Mouse (Mus musculus): ENCODE measurements around the gene Gins1. TPM values are rescaled to one million over a fixed set of nuclear protein-coding genes. Genes with fewer than 3 reads are reported as not detected.
"Not testable (repeated sequence)": the region's sequence is repeated elsewhere in the genome, so short reads cannot be mapped to it uniquely, and the experiment has no call there.

Gins1 gene
- total RNA-seq, 1 experiment from 2014 or later: 4.2 TPM

DNA sequence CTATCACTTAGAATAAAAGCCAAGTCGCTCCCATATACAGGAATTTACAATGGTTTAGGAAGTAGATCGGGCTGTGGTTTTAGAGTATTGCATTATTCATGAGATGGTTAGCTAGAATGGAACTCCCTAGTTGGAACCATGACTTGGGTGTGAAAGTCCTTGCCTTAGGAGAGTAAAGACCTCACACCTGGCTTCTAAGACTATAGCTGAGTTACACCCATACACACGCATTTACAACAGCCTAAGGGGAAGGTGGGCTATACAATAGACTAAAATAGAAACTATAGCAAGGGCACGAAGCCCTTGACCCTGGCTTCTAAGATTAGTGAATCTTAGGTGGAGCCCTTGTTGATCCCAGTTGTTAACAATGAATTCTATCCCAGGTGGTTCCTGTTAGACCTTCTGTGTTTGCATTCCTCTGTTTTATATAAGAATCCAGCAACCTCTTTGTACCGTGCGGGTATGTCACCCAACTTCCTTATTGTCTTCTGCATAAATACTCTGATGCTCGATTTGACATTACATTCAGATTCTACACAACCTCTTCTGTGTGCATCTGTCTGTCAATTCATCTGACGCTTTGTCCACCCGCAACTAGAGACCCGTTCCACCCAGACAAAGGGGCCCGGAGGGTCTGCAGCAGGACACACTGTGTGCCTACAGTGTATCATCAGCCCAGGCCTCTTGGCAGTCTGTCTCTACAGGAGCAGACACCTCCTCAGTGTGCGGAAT lies 42.8 kb downstream of the Gins1 start:
- not testable (repeated sequence) for ATAC-seq (ENCODE audit: extremely low read depth, insufficient number of reproducible peaks, low FRiP score, poor library complexity, severe bottlenecking)

DNA sequence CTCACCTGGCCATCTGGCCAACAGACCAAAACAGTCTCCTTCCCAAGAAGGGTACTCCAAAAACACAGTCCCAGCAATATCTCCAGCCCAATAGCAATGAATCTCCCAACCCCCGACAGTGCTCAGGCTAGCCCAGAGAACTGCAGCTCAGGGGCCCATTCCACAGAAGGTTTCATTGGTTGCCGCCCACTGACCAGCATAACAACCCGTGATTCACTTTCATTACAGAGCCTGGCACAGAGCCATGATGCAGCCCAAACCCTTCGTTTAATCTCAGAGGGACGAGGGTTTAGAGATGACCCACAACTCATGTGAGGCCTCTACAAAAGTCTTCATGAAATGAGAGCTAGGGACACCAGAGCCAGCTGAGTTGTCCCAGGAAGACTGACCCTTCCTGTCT lies 43.6 kb downstream of the Gins1 start:
- ATAC-seq (ENCODE audit: extremely low read depth, insufficient number of reproducible peaks, low FRiP score, poor library complexity, severe bottlenecking): no peak

DNA sequence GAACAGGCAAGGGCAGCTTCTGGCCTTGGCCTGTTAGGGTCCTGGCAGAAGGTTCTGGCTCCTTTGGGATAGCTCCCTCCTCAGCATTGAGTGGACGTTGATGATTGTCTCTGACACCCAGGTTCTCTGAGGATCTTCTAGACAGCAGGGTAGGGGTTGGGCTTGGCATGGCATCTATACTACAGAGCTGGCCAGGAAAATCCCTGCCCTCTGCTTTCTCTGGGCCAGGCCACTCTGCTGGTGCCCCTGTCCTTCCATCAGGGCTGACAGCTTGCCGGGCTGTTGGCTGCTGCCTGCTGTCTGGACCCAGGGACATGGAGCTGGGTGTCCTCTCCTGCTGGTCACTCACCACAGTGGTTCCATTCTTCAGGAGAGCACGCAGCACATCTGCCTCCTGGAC lies 44.5 kb downstream of the Gins1 start:
- no peak for ATAC-seq (ENCODE audit: extremely low read depth, insufficient number of reproducible peaks, low FRiP score, poor library complexity, severe bottlenecking)

DNA sequence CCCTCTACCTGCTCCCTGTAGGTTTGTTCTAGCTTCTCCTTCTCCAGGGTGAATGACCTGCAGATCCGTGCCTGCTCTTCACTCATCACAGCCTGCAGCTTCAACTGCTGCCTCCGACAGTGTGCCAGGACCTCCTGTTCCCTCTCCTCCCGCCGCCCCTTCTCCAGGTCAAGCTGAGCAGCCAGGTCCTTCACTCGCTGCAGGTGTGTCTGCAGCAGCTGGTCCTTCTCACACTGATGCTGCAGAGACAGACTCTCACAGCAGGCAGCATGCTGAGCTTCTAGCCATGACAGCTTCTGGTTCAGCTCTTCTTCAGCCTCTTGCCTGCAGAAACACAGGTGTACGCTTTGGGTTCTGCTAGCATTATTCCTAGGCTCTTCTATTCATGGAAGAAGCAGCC lies 44.9 kb downstream of the Gins1 start:
- ATAC-seq (ENCODE audit: extremely low read depth, insufficient number of reproducible peaks, low FRiP score, poor library complexity, severe bottlenecking): no peak

DNA sequence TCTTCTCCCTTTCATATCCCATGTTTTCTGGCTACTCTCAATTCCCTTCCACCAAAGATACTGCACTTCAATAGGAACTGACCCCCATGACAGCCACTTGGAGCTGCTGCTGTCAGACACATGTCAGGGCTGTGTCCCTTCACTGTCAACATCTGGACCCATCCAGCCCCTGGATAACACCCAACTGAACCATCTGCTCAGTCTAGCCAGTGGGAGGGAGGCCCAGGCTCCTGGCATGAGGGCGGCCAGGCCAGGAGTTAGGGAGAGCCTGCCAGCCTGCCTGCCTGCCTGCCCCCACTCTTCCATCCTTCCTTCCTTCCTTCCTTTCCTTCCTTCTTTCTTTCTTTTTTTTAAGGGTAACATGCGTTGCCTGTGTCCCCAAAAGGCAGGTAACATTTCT lies 46.0 kb downstream of the Gins1 start:
- ATAC-seq (ENCODE audit: extremely low read depth, insufficient number of reproducible peaks, low FRiP score, poor library complexity, severe bottlenecking): no peak

DNA sequence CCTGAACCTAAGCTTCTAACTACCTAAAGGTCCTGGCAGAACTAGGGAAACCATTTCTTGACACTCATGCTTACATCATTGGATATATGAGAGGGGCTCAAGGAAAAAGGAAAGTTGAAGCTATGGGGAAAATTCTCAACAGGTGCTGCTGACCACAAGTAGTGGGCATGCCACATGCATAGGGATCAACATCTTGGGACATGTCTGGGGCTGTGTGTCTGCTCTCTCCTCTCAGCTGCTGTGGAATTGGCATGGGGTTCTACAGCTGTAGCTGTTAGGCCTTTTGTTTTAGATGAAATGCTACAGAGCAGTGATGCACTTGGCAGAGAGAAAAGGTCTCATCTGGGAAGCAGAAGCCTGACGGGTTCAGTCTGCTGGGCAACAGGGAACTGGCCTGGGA lies 50.7 kb downstream of the Gins1 start:
- ATAC-seq (ENCODE audit: extremely low read depth, insufficient number of reproducible peaks, low FRiP score, poor library complexity, severe bottlenecking): no peak

DNA sequence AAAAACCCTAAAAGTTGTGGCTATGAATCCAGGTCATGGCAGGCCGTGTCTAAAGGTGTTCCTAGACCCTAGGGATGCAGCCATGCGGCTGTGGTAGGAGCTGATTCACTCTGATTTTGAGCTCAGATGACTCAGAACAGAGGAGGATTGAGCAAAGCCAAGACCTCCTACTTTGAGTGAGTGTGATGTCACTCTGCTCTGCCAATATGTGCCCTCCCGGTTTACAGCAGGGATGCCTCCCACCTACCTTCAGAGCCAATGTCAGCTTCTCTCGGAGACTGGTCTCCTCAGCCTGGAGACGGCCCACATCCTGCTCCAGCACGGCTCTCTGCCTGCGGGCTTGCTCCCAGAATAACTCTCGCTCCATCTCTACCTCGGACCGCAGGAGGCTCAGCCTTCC lies 54.3 kb downstream of the Gins1 start:
- ATAC-seq (ENCODE audit: extremely low read depth, insufficient number of reproducible peaks, low FRiP score, poor library complexity, severe bottlenecking): no peak

DNA sequence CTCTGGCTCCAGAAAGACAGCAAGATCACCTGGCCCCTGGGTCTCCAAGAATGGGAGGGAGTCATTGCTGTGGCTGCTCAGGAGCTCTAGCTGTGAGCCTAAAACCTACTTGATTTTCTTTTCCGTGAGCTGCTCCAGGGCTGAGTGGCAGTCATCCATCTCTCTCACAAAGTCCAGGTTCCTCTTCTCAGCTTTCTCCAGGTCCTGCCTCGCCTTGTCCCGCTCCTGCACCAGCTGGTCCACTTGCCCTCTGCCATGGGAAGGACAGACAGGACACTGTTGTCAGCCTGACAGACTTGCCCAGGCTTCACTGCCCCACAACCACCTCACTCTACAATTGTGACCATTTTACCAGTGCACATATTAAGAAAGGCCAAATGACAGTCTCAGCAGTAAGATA lies 58.0 kb downstream of the Gins1 start:
- ATAC-seq (ENCODE audit: extremely low read depth, insufficient number of reproducible peaks, low FRiP score, poor library complexity, severe bottlenecking): no peak

DNA sequence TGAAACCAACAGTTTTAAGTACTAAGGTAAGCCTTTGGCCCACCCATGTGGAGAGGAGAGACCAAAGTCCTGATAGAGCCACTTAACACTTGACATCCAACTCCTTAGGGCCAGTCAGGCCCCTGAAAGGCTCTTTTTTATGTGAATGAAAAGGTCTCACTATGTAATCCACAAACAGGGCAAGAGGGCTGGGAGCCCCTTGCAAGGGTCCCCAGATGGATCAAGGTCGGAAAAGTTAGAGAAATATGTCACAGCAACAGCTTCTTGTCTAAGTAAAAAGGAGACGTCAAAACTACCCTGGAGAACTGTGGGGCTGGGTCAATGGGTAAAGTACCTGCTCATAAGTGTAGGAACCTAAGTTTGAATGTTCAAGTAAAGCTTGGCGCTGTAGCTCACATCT lies 59.4 kb downstream of the Gins1 start:
- ATAC-seq (ENCODE audit: extremely low read depth, insufficient number of reproducible peaks, low FRiP score, poor library complexity, severe bottlenecking): no peak

DNA sequence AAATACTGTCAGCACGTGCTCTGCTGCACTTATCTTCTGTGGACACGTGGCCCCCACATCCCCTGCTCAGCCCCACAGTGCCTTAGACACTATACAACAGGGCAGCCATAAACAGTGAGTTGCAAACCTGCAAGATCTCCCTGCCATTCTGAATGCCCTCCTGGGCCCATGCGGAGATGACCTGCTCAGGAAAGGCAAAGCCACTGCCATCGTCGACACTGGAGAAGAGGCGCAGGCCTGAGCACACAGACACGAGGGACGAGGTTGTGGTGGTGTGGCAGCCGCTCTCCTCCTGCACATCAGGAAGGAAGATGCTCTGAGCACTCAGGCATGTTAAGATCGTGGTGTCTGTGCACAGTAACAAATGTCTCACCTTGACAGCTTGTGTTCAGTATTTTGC lies 60.8 kb downstream of the Gins1 start:
- ATAC-seq (ENCODE audit: extremely low read depth, insufficient number of reproducible peaks, low FRiP score, poor library complexity, severe bottlenecking): no peak

DNA sequence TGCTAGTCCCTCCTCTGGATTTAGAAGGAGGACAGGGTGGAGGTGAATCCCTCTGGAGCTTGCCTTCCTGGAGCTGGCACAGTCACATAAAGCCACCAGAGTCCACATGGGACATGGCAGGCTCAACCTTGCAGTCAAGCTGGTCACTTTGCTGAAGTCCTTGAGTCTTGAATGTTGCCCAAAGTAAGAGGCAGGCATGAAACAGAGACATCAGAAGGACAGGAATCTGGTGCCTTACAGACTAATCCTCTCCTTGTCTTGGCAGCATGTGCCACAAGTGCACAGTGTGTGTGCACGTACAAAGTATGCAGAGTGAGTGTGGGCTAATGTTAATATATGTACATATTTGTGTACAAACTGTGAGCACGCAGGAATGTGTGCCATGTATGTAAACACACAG lies 62.3 kb downstream of the Gins1 start:
- no peak for ATAC-seq (ENCODE audit: extremely low read depth, insufficient number of reproducible peaks, low FRiP score, poor library complexity, severe bottlenecking)

DNA sequence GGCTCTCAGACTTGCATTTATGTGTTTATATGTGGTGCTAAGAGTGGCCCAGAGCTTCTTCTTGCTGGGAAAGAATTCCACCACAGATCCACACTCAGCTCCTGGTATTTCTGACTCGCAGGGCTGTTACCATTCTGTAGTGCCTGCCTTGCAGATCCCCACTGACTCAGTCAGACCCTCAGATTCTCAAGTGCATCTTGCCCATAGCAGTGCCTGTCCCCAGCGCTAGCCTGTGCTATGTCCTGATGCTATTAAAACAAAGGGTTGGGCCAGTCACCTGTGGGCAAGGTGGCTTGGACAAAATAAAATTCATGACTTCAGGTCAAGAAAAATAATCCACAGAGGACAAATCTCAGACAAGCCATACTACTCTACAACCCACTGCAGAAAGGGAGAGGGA lies 64.0 kb downstream of the Gins1 start:
- no peak for ATAC-seq (ENCODE audit: extremely low read depth, insufficient number of reproducible peaks, low FRiP score, poor library complexity, severe bottlenecking)

DNA sequence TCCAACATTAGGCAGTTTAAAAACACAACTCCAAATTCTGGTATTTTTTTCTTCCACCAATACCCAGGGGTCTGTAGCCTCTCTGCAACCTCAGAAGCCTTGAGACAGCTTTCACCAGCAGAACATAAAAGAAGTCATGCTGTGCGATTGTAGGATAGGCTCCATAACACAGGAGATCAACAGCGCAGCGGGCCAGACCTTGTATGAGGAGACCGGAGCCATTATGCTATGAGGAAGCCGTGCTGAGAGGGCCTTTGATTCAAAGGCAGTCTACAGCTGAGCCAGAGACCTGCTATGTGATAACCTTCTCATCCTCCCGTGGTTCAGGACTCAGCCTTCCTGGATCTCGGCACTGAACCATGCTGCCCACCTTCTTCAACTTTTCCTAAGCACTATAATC lies 66.7 kb downstream of the Gins1 start:
- ATAC-seq (ENCODE audit: extremely low read depth, insufficient number of reproducible peaks, low FRiP score, poor library complexity, severe bottlenecking): no peak

DNA sequence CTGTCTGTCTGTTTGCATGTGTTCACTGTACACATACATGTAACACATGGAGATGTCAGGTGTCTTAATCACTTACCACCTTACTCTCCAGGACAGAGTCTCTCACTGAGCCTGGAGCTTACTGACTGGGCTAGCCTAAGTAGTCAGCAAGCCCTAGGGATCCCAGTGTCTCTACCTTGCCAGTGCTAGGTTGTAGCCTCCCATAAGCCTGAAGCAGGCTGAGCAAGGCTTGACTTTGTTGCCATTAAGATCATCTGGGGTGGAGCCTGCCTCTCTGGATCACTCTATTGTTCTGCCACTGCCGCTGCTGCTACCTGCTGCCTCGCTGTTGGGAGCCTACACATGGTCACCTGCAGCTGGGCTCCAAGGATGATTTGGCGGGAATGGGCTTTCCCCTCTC lies 67.5 kb downstream of the Gins1 start:
- ATAC-seq (ENCODE audit: extremely low read depth, insufficient number of reproducible peaks, low FRiP score, poor library complexity, severe bottlenecking): no peak

DNA sequence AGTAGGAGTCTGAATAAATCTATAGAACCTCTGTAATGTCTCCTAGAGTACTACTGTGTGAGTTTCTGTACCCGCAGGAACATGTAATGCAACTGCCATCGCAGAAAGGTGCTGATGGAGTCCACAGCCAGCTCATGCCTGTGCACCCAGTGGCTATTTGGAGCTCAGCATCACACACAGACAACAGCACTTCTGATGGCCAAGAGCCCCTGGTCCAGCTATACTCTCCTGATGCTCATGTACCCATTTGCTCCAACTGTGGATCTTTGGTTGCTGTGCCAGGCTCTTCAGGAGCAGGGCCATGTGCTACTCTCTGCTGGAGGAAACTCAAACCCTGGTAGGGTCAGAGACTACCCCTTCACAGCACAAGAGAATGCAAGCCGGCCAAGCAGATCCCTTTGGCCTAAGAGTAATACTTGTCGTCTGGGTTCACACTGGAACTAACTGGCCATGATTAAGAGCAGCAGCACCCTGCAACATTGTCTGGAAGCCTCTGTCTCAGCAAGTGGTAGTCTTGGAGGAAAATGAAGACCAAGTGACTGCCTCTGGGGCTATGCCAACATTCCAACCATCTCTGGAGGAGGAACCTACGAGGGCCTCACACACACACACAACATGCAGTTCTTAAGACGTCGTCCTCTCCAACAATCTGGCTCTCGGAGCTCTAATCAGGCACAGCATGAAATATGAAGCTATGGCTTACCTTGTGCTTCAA lies 68.4 kb downstream of the Gins1 start:
- ATAC-seq (ENCODE audit: extremely low read depth, insufficient number of reproducible peaks, low FRiP score, poor library complexity, severe bottlenecking): no peak

DNA sequence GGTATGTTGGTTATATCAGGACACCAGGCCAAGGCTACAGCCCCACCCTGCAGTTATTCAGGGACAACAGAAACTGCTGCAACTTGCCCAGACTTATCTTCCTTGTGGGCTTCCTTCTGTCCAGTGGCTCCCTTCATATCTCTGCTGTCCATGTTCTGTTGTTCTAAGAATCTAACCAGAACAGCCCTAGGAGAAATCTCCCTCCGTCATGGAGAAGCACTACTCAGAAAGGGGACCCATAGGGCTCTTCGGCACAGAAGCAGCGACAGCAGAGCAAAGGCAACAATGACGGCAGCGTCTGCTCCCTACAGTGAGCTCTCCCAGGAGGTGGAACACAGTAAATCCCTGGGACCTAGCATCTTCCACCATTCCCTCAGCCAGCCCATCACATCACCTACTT lies 71.7 kb downstream of the Gins1 start:
- ATAC-seq (ENCODE audit: extremely low read depth, insufficient number of reproducible peaks, low FRiP score, poor library complexity, severe bottlenecking): no peak

DNA sequence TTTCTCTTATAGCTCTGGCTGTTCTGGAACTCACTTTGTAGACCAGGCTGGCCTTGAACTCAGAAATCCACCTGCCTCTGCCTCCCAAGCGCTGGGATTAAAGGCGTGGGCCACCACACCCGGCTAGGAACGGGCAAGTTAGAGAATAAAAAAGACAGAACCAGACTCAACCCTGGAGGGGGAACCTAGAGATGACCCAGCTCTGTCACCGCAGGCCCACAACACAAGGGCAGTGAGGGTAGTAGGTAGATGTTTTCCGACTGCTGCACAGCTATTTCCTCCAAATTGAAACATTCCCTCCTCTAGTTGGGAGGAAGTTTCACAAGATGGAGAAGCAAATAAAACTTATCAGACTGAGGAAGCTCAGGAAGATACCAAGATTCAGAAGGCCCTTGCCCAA lies 72.5 kb downstream of the Gins1 start:
- no peak for ATAC-seq (ENCODE audit: extremely low read depth, insufficient number of reproducible peaks, low FRiP score, poor library complexity, severe bottlenecking)

DNA sequence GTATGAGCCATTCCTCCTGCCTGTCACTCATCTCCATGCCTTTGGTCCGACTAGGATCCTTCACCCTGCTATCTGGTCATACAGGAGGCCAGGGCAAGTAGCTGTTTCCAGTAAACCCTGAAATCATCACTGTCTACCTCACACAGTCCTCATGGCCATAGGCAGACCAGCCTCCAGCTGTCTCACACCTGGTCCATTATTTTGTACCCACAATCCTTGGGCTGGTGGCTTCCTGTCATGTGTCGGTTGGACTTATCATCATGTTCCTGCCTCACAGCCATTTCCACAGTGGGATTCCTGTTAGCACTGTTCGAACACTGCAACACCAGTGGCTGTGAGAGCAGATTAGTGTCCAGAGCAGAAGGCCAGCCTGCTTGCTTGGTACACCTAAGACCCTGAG lies 73.6 kb downstream of the Gins1 start:
- ATAC-seq (ENCODE audit: extremely low read depth, insufficient number of reproducible peaks, low FRiP score, poor library complexity, severe bottlenecking): no peak

DNA sequence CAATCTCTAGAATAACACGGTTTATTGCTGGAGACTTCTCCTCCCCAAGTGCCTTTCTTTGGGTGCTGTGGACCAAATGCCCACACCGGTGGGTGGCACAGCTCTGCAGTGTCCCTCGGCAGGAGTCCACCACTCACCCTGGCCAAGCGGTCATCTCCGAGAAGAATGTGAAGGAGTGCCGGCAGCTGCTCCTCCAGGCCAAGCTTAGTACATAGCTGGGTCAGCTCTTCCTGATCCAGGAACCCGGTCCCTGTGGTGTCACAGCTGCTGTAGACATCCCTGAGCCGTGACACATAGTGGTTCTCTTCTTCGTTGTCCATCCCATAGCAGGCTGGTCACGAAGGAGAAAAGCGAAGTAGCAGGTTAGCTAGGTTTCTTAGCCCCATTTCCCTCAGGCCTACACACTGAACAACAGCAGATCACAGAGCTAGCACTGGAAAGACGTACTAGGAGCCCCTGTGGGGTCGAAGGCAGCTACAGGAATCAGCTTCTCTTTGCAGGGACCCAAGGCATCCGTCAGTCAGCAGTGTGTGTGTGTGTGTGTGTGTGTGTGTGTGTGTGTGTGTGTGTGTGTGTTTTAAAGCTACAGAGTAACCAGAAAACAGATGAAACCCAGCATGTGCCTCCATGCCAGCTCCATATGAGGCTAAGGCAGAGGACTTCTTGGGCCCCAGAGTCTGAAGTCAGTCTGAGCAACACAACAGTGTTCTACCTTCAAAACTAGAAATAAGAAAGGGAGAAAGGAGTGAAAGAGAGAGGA lies 74.8 kb downstream of the Gins1 start:
- no peak for ATAC-seq (ENCODE audit: extremely low read depth, insufficient number of reproducible peaks, low FRiP score, poor library complexity, severe bottlenecking)
